Mouse (Mus musculus) heart, embryonic 13.5 days (tissue): Measurements from ENCODE around the gene Susd1. TPM values are rescaled to one million over a fixed set of nuclear protein-coding genes. Genes with fewer than 3 reads are reported as not detected.
"Not testable (repeated sequence)": the region's sequence is repeated elsewhere in the genome, so short reads cannot be mapped to it uniquely, and the experiment has no call there.

Experiments used
- ATAC-seq: fragments of 200-750 bp; cut with Nextera tagmentation; 2 replicates; pipeline ENCODE4 v1.8.0; 2017; ENCODE audit warnings: moderate TSS enrichment; ENCODE audit not compliant: insufficient number of reproducible peaks, low FRiP score, low TSS enrichment; ENCODE audit errors: extremely low read depth
- H3K27ac ChIP-seq: fragments of 300-500 bp; sonication (generic); replicated peaks from 2 replicates; pipeline ENCODE4 v1.5.1; 2015; ENCODE audit warnings: moderate library complexity, mild to moderate bottlenecking, inconsistent platforms
- H3K27me3 ChIP-seq: fragments of 300-500 bp; sonication (generic); replicated peaks from 2 replicates; pipeline ENCODE4 v1.6.1; 2015; ENCODE audit warnings: mild to moderate bottlenecking, inconsistent platforms
- H3K36me3 ChIP-seq: fragments of 300-500 bp; sonication (generic); 2 replicates; pipeline ENCODE4 v1.6.1; 2015; ENCODE audit warnings: mild to moderate bottlenecking, inconsistent platforms
- H3K4me1 ChIP-seq: fragments of 300-500 bp; sonication (generic); 2 replicates; pipeline ENCODE4 v1.6.1; 2015; ENCODE audit warnings: inconsistent platforms
- H3K4me2 ChIP-seq: fragments of 300-500 bp; sonication (generic); 2 replicates; pipeline ENCODE4 v1.6.1; 2015; ENCODE audit warnings: inconsistent platforms, mild to moderate bottlenecking, moderate library complexity
- H3K4me3 ChIP-seq: fragments of 300-500 bp; sonication (generic); 2 replicates; pipeline ENCODE4 v1.5.1; 2015; ENCODE audit warnings: moderate library complexity, mild to moderate bottlenecking, inconsistent platforms
- H3K9ac ChIP-seq: fragments of 300-500 bp; sonication (generic); 2 replicates; pipeline ENCODE4 v1.6.1; 2015; ENCODE audit warnings: inconsistent platforms, mild to moderate bottlenecking, moderate library complexity
- H3K9me3 ChIP-seq: fragments of 300-500 bp; sonication (generic); 2 replicates; pipeline ENCODE4 v1.6.1; 2016; ENCODE audit warnings: inconsistent platforms
- WGBS: fragments of 180-500 bp; shearing (Covaris S2); methylation state at CpG from one replicate; pipeline ENCODE4 v1.1.7; 2015; ENCODE audit warnings: mixed read lengths; 5-methylcytosine and 5-hydroxymethylcytosine counted together
- polyA plus RNA-seq: library from polyadenylated mRNA; unstranded; fragments of >200 nt; fragmentation: Nextera tagmentation; extraction: Ambion mirVana; gene quantifications from 2 replicates; pipeline ENCODE4 v1.2.1, GENCODE M21; 2015

The Susd1 gene
- polyA plus RNA-seq, 1 experiment from 2014 or later = 7.4 TPM

DNA sequence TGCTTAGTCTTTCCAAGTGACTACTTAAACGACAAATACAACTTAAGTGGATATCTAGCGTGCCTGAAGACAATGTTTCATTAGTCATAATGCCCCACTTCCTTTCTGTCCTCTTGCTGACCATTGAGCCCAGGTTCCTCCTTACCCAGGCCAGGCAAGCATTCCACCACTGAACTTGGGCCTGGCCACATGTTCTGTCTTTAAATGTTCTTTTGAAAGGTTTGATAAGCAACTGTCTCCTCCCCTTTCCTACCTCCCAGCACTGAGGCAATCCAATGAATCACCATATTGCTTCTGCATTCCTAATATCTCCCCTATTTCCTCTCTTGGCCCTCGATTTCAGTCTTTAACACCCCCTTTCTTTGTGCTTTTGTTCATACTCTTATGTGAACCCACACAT is 143.8 kb downstream of the Susd1 start:
- Histone ChIP-seq H3K27ac (no peak overlapping the region), H3K36me3 (no peaks in the 10 kb centered on the region), H3K9me3 (no peaks in the 10 kb centered on the region), H3K9ac (no peak overlapping the region), H3K4me1 (peaks cover 8% of the 10 kb centered on the region; the same call in 1 of the 2 replicates), H3K27me3 (no peaks in the 10 kb centered on the region), H3K4me3 (no peak overlapping the region), H3K4me2 (no peak overlapping the region)
- WGBS = 75% methylated on average over 3 of the region's 3 CpGs
- ATAC-seq = no peak

- no peak for ATAC-seq
- Histone ChIP-seq H3K9ac (no peak overlapping the region), H3K4me1 (peaks cover 3% of the 10 kb centered on the region; the same call in 1 of the 2 replicates), H3K36me3 (no peaks in the 10 kb centered on the region), H3K9me3 (no peaks in the 10 kb centered on the region), H3K27me3 (no peaks in the 10 kb centered on the region), H3K4me2 (no peak overlapping the region), H3K4me3 (no peak overlapping the region), H3K27ac (peak overlapping the region; percentile 68)
- WGBS = 54% methylated on average over 13 of the region's 13 CpGs
Observed at GRCm38 (mm10) chr4:59291914-59292718, 146.3 kb downstream of the Susd1 start.

DNA sequence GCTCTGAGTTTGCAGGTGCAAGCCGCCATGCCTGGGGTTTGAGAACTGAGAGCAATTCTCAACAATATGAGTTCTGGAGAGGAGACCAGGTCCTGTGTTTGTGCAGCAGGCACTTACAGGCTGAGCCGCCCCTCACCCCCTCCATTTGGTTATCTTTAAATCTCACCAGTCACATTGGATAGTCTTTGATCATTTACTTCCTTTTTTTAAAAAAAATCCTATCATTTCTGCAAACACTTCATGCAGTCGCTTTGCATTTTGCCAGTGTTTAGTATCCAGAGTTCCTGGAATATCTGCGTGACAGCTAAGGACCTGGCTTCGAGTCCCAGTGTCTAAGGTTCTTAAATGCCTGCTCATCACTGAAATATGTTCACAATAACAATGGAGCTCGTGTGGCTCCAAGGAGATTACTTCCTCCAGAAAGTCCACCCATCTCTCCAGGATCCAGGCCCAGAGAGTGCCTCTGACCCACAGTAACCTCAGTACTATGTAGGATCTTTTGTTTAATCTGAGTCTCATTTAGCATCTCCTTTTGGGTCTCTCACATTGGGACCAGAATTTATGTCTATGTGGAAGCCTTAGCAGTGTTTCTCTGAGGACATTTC is 147.4 kb downstream of the Susd1 start:
- Histone ChIP-seq H3K27me3 (no peaks in the 10 kb centered on the region), H3K9me3 (no peaks in the 10 kb centered on the region), H3K4me1 (peaks cover 6% of the 10 kb centered on the region), H3K36me3 (no peaks in the 10 kb centered on the region), H3K4me2 (no peak overlapping the region), H3K4me3 (no peak overlapping the region), H3K9ac (no peak overlapping the region), H3K27ac (no peak overlapping the region)
- WGBS = 66% methylated on average over 6 of the region's 6 CpGs
- ATAC-seq = no peak

- H3K27me3 ChIP-seq = no peaks in the 10 kb centered on the region
- no peak overlapping the region for H3K4me2 ChIP-seq
- H3K4me3 ChIP-seq = no peak overlapping the region
- no peak for ATAC-seq
- no peak overlapping the region for H3K9ac ChIP-seq
- H3K36me3 ChIP-seq = no peaks in the 10 kb centered on the region
- H3K27ac ChIP-seq = no peak overlapping the region
- no peaks in the 10 kb centered on the region for H3K9me3 ChIP-seq
- peaks cover 21% of the 10 kb centered on the region for H3K4me1 ChIP-seq
- WGBS = 63% methylated on average over 2 of the region's 2 CpGs
Observed at GRCm38 (mm10) chr4:59287103-59287502, 151.3 kb downstream of the Susd1 start.

GRCm38 (mm10) chr4:59286351-59286750 is 152.1 kb downstream of the Susd1 start:
- not testable (repeated sequence) for ATAC-seq

DNA sequence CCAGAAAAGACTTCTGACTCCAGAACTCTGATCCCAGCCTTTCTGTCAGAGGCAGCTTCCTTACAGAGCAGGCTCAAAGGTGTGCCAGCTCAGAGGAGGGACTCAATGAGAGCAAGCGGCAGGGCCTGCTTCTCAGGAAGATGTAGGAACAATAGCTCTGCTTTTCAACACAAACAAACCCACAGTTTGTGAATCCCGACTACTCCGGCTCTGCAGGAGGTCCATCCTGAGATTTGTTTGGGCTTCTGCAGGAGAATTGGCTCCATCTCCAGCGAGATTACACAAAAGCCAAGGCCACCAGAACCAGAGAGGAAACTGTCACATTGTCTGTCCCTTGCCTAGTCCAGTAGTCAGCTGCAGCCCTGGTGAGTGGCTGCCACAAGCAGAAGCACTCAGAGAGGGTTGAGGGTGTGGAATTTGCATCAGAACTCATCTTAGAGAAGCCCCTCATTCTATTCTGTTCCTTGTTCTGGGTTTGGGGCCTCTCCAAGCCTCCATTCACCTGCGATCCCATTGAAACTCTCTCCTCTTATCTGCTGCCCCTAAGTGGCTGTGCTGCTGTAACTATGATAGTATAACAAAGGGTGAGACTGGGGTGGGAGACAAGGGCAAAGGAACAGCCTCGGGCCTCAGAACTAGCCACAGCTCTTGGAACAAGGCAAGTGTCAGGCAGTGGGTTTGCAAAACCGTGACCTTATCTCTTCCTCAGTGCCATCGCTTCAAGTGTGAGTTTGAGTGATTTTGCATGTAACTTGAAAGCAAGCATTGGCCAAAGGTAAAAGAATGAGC is 155.5 kb downstream of the Susd1 start:
- H3K9me3 ChIP-seq = no peaks in the 10 kb centered on the region
- H3K4me1 ChIP-seq = peaks cover 28% of the 10 kb centered on the region
- 0 out of 2 replicates have a peak overlapping the region, but pooled peaks have one; percentile 11 for H3K9ac ChIP-seq
- H3K4me3 ChIP-seq = no peak overlapping the region
- 0 out of 2 replicates have a peak, but pooled peaks have one; percentile 25 for ATAC-seq
- H3K4me2 ChIP-seq = no peak overlapping the region
- H3K27ac ChIP-seq = peak overlapping the region; percentile 63
- H3K27me3 ChIP-seq = no peaks in the 10 kb centered on the region
- H3K36me3 ChIP-seq = no peaks in the 10 kb centered on the region
- 19% methylated on average over 8 of the region's 8 CpGs for WGBS

More at GRCm38 (mm10) chr4:59286351-59286750, 152.1 kb downstream of the Susd1 start:
- peaks cover 25% of the 10 kb centered on the region for H3K4me1 ChIP-seq
- H3K9me3 ChIP-seq, H3K4me3 ChIP-seq, H3K36me3 ChIP-seq, H3K9ac ChIP-seq, H3K27ac ChIP-seq, H3K27me3 ChIP-seq, H3K4me2 ChIP-seq: not testable (repeated sequence)
- 63% methylated on average over 6 of the region's 6 CpGs for WGBS

DNA sequence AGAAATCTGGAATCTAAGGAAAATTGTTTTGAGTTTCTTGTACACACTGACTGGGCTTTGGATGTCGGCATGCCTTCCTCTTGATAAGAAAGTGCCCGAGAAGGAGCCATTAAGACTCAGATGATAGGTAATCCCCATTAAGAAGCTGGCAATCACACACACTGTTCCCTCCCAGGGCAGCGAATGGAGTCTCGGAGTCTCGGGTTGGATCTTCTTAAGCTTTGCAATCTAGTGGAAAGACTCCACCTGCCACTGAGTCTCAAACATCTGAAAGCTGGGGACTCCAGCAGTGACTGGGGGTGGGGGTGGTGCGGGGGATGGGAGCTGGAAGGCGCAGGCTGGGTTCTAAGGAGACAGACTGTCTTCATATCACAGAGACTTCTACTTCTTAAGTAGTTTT is 156.3 kb downstream of the Susd1 start:
- Histone ChIP-seq H3K36me3 (no peaks in the 10 kb centered on the region), H3K9ac (no peak overlapping the region), H3K4me1 (peaks cover 28% of the 10 kb centered on the region), H3K27me3 (no peaks in the 10 kb centered on the region), H3K4me3 (no peak overlapping the region), H3K4me2 (no peak overlapping the region), H3K27ac (peak overlapping the region; percentile 63; the same call in 1 of the 2 replicates), H3K9me3 (no peaks in the 10 kb centered on the region)
- 36% methylated on average over 7 of the region's 7 CpGs for WGBS
- ATAC-seq = no peak

- H3K4me3 ChIP-seq = no peak overlapping the region
- H3K4me2 ChIP-seq = no peak overlapping the region
- no peaks in the 10 kb centered on the region for H3K9me3 ChIP-seq
- H3K27me3 ChIP-seq = no peaks in the 10 kb centered on the region
- peaks cover 27% of the 10 kb centered on the region for H3K4me1 ChIP-seq
- no peak for ATAC-seq
- no peak overlapping the region for H3K27ac ChIP-seq
- no peaks in the 10 kb centered on the region for H3K36me3 ChIP-seq
- 35% methylated on average over 5 of the region's 5 CpGs for whole genome bisulfite sequencing
- H3K9ac ChIP-seq = no peak overlapping the region
Observed at GRCm38 (mm10) chr4:59280876-59281275, 157.6 kb downstream of the Susd1 start.

GRCm38 (mm10) chr4:59279111-59279510 is 159.3 kb downstream of the Susd1 start:
- ATAC-seq = no peak
- Histone ChIP-seq H3K4me3 (no peak overlapping the region), H3K27me3 (no peaks in the 10 kb centered on the region), H3K4me1 (peaks cover 29% of the 10 kb centered on the region), H3K27ac (no peak overlapping the region), H3K9me3 (no peaks in the 10 kb centered on the region), H3K4me2 (no peak overlapping the region), H3K36me3 (no peaks in the 10 kb centered on the region), H3K9ac (no peak overlapping the region)
- WGBS = 76% methylated on average over 5 of the region's 5 CpGs

DNA sequence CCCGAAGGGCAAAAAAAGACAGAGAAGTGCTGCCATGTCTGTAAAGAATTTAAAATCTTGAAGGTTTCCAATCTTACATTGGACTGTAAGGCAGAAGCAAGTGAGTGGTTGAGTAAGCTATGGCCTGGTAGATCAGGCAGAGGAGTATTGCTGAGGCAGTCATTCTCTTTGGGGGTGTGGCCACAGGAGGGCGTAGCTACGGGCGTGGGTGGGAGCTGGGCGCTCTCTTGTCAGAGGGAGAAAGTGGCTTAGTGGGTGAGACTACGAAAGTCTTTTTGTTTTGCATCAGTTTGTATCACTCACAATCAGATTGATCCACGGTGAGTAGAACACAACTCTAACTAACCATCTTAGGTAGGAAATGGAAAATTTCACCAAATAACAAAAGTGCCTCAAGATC is 160.0 kb downstream of the Susd1 start:
- no peak overlapping the region for H3K27ac ChIP-seq
- no peak overlapping the region for H3K4me2 ChIP-seq
- 78% methylated on average over 7 of the region's 7 CpGs for WGBS
- peaks cover 28% of the 10 kb centered on the region for H3K4me1 ChIP-seq
- no peaks in the 10 kb centered on the region for H3K9me3 ChIP-seq
- no peaks in the 10 kb centered on the region for H3K27me3 ChIP-seq
- no peaks in the 10 kb centered on the region for H3K36me3 ChIP-seq
- no peak overlapping the region for H3K9ac ChIP-seq
- H3K4me3 ChIP-seq = no peak overlapping the region
- ATAC-seq = no peak

DNA sequence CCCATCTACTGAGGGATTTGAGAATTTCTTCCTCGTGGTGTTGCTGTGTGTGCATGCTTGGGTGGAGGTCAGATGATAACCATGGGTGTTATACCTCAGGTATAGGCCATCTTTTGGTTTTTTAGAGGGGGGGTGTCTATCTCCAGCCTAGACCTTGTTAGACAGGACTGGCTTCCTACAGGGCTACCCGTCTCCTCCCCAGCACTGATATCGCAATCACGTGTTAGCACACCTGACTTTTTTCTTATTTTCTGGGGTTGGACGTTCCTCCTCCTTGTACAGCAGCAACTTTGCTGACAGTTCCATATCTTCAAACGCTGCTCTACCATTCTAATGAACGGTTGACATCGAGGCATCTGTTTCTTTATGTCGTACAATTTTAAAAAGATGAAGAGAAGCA is 160.5 kb downstream of the Susd1 start:
- Histone ChIP-seq H3K27me3 (no peaks in the 10 kb centered on the region), H3K36me3 (no peaks in the 10 kb centered on the region), H3K4me2 (no peak overlapping the region), H3K9ac (no peak overlapping the region), H3K4me1 (peaks cover 23% of the 10 kb centered on the region), H3K4me3 (no peak overlapping the region), H3K9me3 (no peaks in the 10 kb centered on the region), H3K27ac (no peak overlapping the region)
- 80% methylated on average over 9 of the region's 9 CpGs for WGBS
- ATAC-seq = no peak
